ENCODE assay signal across 8 mouse cellular contexts in genomic region chr6:25686760-25687200, GRCm38 (mm10). TPM values are rescaled to one million over a fixed set of nuclear protein-coding genes. Genes with fewer than 3 reads are reported as not detected.
DNase-seq lines count a peak whose midpoint lies in the region; ATAC-seq and TF ChIP-seq lines count a peak whose summit lies in the region.
"Had no signal": no experiment of that assay in that cellular context is flagged by ENCODE, and none has a peak within 500 bp of the region (broad histone marks: within the 10 kb centered on the region; RNA-seq: fewer than 3 reads in every experiment).

No protein-coding gene starts in this region.

- H3K4me1 ChIP-seq in hindbrain, embryonic 13.5 days (replicated peaks): peaks cover 21% of the 10 kb centered on the region
- peaks cover 10% of the 10 kb centered on the region for H3K4me1 ChIP-seq in hindbrain, embryonic 12.5 days
- no peaks in the 10 kb centered on the region; the same call in 1 of the 2 replicates for H3K4me1 ChIP-seq in cortical plate, adult 2 months (ENCODE audit: control insufficient read depth, insufficient read depth, low read length)
- peaks cover 17% of the 10 kb centered on the region for H3K4me1 ChIP-seq in midbrain, embryonic 14.5 days (ENCODE audit: control insufficient read depth, insufficient read depth, low read length)

- 57% methylated on average over 3 of the region's 3 CpGs for WGBS in hindbrain, embryonic 13.5 days
- 63% methylated on average over 3 of the region's 3 CpGs for WGBS in hindbrain, embryonic 12.5 days
- 63% methylated on average over 3 of the region's 3 CpGs for WGBS in midbrain, embryonic 14.5 days

- peak; percentile 54 for DNase-seq in adipocyte (ENCODE audit: low spot score)
- peak; percentile 66 for DNase-seq in midbrain, embryonic 14.5 days
- no peak for DNase-seq in urinary bladder, postnatal 4 days (ENCODE audit: low spot score in 2 of 2)
- DNase-seq in spleen, postnatal 10 days (ENCODE audit: low spot score in 2 of 2): no peak
- DNase-seq: liver, embryonic 13.5 days had no signal

- H3K36me3 ChIP-seq in hindbrain, embryonic 13.5 days: no peaks in the 10 kb centered on the region
- H3K36me3 ChIP-seq in hindbrain, embryonic 12.5 days: no peaks in the 10 kb centered on the region
- no peaks in the 10 kb centered on the region for H3K36me3 ChIP-seq in midbrain, embryonic 14.5 days (ENCODE audit: control insufficient read depth, insufficient read depth, low read length)
- H3K36me3 ChIP-seq: liver, embryonic 13.5 days had no signal

- no peak overlapping the region for H3K4me3 ChIP-seq in hindbrain, embryonic 13.5 days
- no peak overlapping the region for H3K4me3 ChIP-seq in hindbrain, embryonic 12.5 days
- peak overlapping the region; percentile 1 for H3K4me3 ChIP-seq in cortical plate, adult 2 months (ENCODE audit: insufficient read depth, low read length)
- no peak overlapping the region for H3K4me3 ChIP-seq in midbrain, embryonic 14.5 days (replicated peaks; ENCODE audit: low read depth, low read length)
- H3K4me3 ChIP-seq: liver, embryonic 13.5 days had no signal

- no peak for TF ChIP-seq CTCF in cortical plate, adult 2 months (IDR thresholded peaks at IDR 0.05; ENCODE audit: extremely low read depth, insufficient read depth, low read length)

- H3K4me2 ChIP-seq in hindbrain, embryonic 13.5 days: no peak overlapping the region
- H3K4me2 ChIP-seq in hindbrain, embryonic 12.5 days (replicated peaks): no peak overlapping the region
- H3K4me2 ChIP-seq in midbrain, embryonic 14.5 days (ENCODE audit: low read length): peak overlapping the region; percentile 21; the same call in 1 of the 2 replicates
- H3K4me2 ChIP-seq: liver, embryonic 13.5 days had no signal

- no peaks in the 10 kb centered on the region for H3K9me3 ChIP-seq in hindbrain, embryonic 13.5 days
- H3K9me3 ChIP-seq in hindbrain, embryonic 12.5 days (replicated peaks): no peaks in the 10 kb centered on the region
- no peaks in the 10 kb centered on the region for H3K9me3 ChIP-seq in midbrain, embryonic 14.5 days (ENCODE audit: control insufficient read depth, low read length)
- H3K9me3 ChIP-seq: liver, embryonic 13.5 days had no signal

- peaks cover 17% of the 10 kb centered on the region for H3K27me3 ChIP-seq in hindbrain, embryonic 13.5 days
- peaks cover 21% of the 10 kb centered on the region for H3K27me3 ChIP-seq in hindbrain, embryonic 12.5 days
- H3K27me3 ChIP-seq in midbrain, embryonic 14.5 days (ENCODE audit: control insufficient read depth, insufficient read depth, low read length): peaks cover 6% of the 10 kb centered on the region; the same call in 1 of the 2 replicates

- TF ChIP-seq POLR2A in cortical plate, adult 2 months (IDR thresholded peaks at IDR 0.05; ENCODE audit: extremely low read depth, insufficient read depth, low read length): no peak

- no peak overlapping the region for H3K9ac ChIP-seq in hindbrain, embryonic 13.5 days
- H3K9ac ChIP-seq in hindbrain, embryonic 12.5 days: no peak overlapping the region
- no peak overlapping the region for H3K9ac ChIP-seq in midbrain, embryonic 14.5 days (replicated peaks; ENCODE audit: low read length)
- H3K9ac ChIP-seq: liver, embryonic 13.5 days had no signal

- ATAC-seq in hindbrain, embryonic 13.5 days (ENCODE audit: low FRiP score): peak; percentile 55
- no peak for ATAC-seq in hindbrain, embryonic 12.5 days (ENCODE audit: low FRiP score)
- no peak for ATAC-seq in midbrain, embryonic 14.5 days (ENCODE audit: low FRiP score, low TSS enrichment)

- H3K27ac ChIP-seq in hindbrain, embryonic 13.5 days: no peak overlapping the region
- H3K27ac ChIP-seq in hindbrain, embryonic 12.5 days: no peak overlapping the region
- no peak overlapping the region for H3K27ac ChIP-seq in cortical plate, adult 2 months (ENCODE audit: insufficient read depth, low read length)
- H3K27ac ChIP-seq in midbrain, embryonic 14.5 days (replicated peaks; ENCODE audit: low read depth, low read length): no peak overlapping the region
- H3K27ac ChIP-seq: liver, embryonic 13.5 days had no signal

RNA-seq across cellular contexts. Expression of gene Gpr37, which starts 3.7 kb away (rescaled TPM):
- 5.4 and 6.7 TPM in 2 replicates for polyA plus RNA-seq in hindbrain, embryonic 13.5 days (2015; fragmentation: Nextera tagmentation; extraction: Ambion mirVana)
- 4.0 and 4.8 TPM in 2 replicates for polyA plus RNA-seq in hindbrain, embryonic 12.5 days (2016; fragmentation: Nextera tagmentation; extraction: Ambion mirVana)
- 34.8 and 41.0 TPM in 2 replicates for polyA plus RNA-seq in cortical plate, adult 2 months (2012; rRNA removed)
- polyA plus RNA-seq in midbrain, embryonic 14.5 days (2014; fragmentation: Nextera tagmentation; extraction: Ambion mirVana): 2.2 and 3.1 TPM in 2 replicates

Comparison
In these comparisons a context has a peak if more than half of its experiments do, and no peak if none do; other contexts are left out.
1. DNase-seq: peak in adipocyte (single experiment) and midbrain, embryonic 14.5 days (single experiment); none in urinary bladder, postnatal 4 days (0 of 2) and spleen, postnatal 10 days (0 of 2).